Mouse (Mus musculus): ENCODE data around the gene Banf1.
A peak's percentile ranks its signal among the peaks of the same experiment; 100 is the strongest.
"Not testable (repeated sequence)": the region's sequence is repeated elsewhere in the genome, so short reads cannot be mapped to it uniquely, and the experiment has no call there.

Banf1 gene

DNA sequence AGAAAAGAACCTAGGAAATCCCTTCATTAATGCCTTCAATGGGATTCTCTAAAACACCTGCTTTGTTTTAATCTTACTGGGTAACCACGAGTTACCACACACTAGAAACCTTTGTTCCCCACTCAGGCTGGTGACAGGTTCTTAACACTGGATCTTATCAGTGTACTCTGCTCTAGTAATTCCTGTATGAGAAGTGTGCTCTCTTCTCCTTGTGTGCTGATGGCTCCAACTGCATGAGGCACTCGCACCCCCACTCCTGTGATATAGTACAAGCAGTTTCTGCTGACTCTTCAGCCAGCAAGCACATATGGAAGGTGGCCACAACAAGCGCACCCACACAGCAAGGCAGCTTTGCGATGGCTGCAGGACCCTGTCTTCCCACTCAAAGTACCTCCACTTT is 7.2 kb upstream of the Banf1 start:
- DNase-seq = no peak

DNA sequence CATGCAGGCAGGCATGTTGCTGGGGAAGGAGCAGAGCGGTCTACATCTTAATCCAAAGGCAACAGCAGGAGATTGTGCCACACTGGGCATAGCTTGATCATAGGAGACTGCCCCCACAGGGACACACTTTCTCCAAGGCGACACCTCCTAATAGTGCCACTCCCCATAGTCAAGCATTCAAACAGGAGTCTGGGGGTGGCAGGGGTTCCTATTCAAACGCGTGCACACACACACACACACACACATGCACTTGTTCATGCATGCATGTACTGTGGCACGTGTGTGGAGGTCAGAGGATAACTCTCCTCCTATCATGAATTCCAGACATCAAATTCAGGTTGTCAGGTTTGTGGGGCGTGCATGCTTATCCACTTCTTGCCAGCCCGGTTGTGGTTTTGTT is 5.8 kb upstream of the Banf1 start:
- DNase-seq = no peak

DNA sequence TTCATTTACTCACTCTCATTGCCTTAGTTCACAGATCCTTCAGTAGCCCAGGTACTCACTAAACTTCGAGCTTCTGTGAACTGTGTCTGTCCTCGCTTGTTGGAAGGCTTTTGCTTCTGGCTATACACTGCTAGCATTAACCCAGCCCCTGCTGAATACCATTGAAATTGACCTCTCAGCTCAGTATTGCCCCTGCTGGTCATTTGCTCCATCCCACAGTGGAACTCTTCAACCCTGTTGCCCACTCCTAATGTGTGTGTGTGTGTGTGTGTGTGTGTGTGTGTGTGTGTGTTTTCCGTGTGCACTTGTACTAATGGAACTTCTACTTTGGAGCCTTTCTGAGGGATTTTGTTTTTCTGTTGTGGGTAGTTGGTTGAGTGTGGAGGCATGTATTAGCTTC is 4.0 kb upstream of the Banf1 start:
- DNase-seq = no peak

DNA sequence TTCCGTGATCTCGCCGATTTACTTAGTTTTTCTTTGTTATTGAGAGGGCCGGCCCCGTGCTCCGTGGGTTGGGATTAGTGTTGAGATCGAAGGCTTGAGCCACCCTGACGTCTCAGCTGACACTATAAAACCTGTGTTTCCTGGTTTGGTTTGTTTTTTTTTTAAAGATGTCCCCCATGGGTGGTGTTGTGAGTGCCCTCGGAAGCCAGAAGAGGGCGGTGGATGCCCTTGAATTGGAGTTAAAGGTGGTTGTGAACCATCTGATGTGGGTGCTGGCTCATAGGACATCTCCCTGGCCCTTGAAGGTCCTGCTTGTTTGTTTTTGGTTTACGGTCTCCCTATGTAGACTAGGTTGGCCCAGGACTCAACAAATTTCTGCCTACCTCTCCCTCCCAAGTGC is 487 bp upstream of the Banf1 start:
- DNase-seq = no peak

DNA sequence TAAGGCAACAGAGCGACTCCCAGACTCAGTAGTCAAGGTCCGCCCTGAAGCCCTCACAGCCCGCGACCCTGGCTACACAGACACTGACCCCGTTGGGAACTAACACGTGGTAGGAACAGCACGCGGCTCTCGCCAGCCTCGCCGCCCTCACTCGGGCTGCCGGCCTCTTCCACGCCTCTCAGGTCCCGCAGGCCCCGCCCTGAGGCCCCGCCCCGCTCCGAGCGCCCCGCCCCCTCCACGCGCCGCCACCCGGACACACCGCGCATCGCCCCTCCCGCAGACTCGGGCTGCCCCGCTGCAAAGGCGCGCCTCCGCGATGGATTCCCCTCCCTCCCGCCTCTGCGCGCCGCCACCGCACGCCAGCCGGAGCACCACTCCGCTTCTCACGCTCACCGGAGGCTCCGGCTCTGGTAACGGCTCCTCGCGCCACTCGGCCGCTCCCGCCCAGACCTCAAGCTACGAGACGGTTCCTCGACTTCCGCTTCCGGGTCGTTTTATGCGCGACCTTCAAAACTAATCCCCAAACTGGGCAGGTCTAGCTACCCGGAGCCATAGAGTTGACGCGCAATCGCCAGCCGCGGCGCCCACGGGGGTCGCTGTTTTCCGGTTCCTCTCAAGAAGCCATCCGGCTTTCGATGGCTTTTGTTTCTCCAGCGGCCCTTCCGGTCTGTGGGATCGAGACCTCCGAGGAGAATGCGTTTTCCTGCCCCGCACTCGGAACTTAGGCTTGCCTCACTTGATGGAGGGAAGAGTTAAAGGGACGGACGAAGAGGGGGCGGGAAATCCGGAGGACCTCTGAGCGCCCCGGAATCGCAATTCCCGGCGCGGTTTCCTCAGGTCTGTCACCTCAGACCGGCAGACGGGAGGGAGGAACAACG is 554 bp downstream of the Banf1 start, which contains the start of gene Eif1ad:
Gene Eif1ad, plus strand, starts transcription at position 567 of the 878 bp plus-strand sequence.
- peak; percentile 94 to 99 for DNase-seq

DNA sequence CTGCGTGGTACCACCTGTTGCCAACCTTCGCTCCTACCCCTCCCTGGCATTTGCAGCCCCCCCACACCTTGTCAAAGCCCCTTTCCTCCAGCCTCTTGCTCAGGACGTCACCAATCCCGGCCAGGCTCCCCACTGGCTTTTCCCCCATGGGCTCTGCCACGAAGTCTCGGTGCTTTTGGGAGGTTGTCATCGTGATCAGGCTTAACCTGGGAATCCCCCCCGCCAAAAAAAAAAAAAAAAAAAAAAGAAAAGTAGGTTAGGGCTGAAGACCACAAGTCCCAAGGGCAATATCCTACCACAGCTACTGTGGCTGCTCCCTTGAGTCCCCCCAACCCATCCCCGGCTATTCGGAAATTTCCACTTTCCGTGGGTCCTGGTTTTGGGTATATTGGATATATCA is 1.2 kb downstream of the Banf1 start:
- no peak for DNase-seq

DNA sequence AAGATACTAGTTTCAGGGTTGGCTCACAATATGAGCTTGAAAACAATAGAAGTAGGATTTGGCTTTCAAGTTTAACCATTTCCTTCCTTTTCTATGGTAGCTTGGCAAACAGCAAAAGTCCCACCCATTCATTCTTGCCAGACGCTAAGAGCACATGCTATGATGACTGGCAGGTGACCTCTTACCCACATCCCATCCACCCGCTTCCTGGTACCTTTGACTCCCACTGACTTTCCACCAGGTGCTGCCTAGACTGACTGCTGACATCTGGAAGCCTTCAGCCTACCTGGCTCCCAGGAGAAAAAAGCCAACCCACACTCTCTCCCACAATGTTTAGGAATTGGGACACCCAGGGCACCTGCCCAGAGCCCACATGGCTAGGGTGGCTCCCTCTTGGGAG is 2.8 kb downstream of the Banf1 start:
- no peak for DNase-seq

DNA sequence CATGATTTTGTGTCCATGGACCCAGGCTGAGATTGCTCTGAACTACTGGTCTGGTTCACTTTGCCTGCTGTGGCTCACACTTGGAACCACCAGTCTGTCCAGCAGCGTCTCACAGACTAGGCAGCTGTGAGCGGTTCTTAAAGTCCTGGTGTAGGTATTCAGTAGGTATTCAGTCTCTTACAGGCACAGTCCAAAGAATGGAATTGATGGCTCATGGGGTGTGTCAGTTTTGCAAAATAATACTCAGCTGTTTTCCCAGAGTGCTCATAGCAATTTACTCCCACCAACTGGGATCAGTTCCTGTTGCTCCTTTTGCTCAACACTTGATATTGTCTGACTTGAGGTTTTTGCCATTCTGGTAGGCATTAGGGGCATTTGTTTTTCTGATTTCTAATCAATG is 4.8 kb downstream of the Banf1 start:
- no peak for DNase-seq

DNA sequence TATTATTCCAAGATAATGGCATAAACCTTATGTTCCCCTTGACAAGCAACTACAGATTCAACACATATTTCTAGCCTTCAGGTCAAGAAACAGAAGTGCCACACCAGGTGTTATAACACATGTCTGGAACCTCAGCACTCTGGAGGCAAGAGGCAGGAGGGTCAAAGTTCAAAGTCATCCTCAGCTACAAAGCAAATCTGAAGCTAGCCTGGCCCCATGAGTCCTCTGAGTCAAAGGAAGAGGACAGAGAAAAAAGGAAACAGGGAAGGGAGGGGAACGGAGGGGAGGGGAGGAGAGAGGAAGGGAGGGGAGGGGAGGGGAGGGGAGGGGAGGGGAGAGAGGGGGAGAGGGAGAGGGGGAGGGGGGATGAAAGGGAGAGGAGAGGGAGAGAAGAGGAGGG is 10.9 kb downstream of the Banf1 start:
- no peak for DNase-seq

DNA sequence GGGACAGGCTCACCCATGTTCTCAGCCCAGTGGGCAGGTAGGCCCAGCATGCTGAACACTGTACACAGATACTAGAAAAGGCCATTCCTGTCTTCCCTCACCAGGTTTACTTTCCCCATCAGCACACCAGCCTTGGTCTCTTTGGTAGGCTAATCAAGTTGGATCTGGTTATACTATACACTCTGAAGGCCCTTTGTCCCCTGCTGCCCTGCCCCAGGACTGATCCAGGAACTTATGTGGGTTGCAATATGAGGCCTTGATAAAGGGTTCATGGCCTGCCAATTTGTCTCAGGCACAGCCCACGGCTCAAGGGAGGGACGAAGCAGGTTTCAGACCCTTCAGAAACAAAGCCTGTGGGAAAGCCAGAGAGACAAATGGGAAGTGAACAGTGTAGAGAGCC is 13.4 kb downstream of the Banf1 start:
- no peak for DNase-seq

DNA sequence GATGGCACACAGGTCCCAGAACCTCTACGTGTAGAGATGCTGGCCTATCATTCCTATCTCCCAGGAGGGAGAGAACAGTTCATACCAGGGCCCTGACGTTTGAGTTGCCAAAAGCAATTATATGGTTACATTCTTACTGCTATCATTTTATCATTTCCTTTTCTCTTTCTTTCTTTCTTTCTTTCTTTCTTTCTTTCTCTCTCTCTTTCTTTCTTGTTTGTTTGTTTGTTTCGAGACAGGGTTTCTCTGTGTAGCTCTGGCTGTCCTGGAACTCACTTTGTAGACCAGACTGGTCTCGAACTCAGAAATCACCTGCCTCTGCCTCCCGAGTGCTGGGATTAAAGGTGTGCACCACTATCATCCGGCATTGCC is 17.5 kb downstream of the Banf1 start, which contains the start of gene Cst6:
Gene Cst6, minus strand, starts transcription at position 73 of the 372 bp plus-strand sequence.
- DNase-seq = not testable (repeated sequence)

DNA sequence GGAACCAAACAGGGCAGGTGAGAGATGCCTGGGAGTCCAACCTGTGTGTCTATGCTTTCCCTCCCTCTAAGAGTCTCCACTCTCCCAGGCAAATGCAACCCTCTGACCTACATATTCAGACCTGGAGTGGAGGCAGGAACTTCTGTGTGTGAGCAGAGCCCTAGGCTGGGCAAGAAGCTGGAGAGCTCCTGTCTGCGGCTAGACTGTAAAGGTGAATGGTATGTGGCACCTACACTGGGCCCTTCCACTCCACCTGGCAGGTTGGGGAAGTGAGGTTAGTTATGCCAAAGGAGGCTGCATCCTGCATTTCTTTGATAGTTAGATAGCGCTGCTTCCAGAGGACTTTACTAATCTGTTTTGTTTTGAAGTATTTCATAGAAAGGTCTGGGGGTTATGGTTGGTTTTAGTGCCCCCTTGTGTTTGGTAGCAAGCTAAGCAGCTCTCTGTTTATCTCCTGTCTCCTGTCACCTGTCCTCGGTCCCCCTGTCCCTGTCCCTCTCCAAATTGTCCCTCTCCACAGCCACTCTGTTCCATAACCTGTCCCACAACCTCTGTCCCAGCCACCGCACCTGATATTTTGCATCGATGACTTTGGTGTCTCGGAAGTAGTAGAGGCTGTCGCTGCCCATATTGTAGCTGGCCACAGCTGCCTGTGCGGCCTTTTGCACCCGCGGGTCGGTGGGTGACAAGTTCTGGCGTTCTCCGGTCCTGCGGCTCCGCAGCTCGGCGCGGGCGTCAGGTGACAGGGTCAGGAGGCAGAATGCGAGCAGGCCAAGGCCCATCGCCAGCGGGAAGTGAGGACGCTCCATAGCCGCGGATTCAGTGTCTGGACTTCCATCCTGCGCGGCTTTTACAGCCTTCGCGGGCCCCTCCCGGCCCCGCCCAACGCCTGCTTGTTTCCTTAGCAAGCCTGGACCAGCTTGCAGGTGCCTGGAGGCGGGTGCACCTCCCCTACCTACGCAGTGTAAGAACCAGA is 18.2 kb downstream of the Banf1 start:
- DNase-seq = peak; percentile 64 to 66

DNA sequence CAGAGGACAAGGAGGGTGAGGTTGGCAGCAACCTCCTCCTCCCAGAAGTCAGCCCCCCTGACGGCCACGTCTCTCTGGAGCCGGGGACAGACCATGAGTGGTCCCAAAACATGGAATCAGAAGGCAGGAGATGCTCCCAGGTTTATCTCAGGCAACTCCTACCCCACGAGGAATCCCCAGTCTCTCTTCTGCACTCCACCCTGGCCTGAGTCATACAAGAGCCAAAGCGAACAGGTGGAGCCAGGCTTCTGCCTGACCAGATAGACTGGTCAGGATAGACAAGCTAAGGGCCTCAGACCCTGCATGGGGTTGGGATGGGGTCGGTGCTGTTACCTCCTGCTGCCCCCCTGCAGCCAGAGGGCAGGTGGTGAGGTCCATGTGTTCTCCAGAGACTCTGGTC is 18.9 kb downstream of the Banf1 start:
- DNase-seq = no peak

DNA sequence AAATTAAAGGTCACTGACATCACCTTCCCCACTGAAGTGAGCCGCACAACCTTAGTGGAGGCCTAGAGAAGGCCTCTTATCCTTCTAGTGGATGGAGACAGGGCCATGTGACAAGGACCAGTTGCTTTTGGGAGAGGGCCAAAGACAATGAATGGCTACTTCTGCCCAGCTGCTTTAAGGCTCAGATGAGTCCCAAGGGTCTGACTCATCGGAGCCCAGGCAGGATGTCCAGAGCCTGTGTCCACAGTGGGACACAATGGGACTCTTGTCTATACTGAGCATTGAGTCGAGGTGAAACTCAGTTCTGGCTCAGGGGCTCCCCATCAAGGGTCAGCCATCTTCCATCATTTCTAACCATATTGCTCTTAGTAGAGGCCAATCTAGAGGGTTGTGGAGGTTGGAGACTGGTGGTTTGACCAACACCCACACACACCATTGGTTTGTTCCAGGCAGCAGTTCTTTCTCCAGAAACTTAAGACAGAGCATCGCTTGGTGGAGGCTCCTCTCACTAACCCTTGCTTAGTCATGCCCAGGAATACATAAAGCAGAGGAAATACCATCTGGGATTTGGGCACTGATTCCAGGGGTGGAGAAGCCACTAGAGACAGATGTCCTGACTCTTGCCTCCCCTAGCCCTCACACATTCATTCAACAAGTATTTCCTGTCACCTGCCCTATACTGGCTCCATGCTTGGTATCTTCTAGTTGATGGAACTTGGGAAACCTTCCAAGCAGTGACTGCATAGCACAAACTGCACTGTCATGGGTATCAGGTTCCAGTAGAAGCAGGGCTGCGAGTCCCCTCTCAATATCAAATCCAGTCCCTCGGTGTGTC is 21.5 kb downstream of the Banf1 start:
- no peak for DNase-seq

DNA sequence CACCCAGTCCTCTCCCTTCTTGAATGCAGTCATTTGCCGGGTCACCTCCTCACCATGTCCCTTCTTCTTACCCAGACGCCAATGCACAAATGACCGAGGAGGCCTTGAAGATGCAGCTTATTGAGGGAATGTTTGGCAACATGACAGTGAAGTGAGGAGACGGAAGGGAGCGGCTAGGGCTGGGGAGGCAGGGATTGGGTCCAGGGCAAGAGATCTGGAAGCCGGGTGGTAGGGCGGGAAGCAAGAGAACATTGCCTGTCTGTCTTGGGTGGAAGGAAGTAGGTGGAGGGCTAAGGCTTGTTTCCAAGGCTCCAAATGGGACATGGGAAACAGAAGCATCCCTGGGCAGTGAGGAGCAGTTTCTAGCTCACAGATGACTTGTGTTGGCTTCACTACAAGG is 25.6 kb downstream of the Banf1 start:
- no peak for DNase-seq

DNA sequence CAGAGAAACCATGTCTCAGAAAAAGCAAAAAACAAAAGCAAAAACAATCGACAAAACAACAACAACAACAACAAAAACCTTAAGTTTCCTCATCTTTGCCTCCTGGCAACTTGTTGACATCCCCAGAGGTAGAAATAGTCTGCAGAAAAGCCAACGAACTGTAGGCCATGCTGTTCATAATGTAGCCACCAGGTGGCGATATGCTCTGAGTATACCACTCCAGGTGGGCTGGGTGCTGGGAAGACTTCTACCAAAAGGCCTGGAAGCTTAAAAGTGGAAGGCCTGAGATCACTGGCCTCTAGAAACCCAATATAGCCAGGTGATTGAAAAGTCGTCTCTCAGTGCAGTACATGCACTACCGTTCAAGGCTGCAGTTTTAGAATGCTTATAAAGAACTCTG is 29.0 kb downstream of the Banf1 start:
- peak; percentile 84 to 88 for DNase-seq

DNA sequence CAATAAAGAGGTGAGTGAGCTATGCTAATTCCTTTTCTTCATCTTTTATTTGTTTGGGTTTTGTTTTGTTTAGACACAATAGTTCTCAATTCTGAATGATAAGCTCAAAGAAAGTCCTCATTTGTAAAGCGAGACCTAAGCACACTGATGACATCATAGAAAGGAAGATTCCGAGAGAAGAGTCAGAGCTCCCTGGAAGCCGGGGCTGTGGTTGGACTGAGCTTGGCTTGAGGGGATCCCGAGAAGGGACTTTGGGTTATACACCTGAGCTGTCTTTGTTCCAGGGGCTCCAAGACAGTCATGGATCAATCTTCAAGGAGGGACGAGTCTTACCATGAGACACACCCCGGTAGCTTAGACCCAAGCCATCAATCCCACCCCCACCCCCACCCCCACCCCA is 31.5 kb downstream of the Banf1 start, which contains the start of gene Catsper1:
Gene Catsper1, plus strand, starts transcription at position 301 of the 400 bp plus-strand sequence.
- DNase-seq = no peak

DNA sequence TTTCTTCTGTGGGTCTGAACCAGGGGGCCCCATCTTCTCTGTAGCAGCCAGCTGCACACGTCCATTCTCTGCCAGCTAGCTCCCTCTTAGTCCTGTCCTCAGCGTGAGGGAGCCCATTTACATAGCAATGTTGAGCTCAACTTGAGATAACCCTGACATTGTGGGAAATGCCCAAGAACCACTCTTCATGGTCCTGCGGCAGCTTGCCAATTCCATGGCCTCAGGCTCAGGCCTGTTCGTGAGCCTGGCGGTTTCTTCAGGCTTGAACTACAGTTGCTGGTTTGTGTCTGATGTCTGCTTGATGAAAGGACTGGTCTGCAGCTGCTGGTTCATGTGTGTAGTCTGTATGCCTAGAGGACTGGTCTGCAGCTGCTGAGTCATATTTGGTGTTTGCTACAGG is 32.2 kb downstream of the Banf1 start:
- no peak for DNase-seq

DNA sequence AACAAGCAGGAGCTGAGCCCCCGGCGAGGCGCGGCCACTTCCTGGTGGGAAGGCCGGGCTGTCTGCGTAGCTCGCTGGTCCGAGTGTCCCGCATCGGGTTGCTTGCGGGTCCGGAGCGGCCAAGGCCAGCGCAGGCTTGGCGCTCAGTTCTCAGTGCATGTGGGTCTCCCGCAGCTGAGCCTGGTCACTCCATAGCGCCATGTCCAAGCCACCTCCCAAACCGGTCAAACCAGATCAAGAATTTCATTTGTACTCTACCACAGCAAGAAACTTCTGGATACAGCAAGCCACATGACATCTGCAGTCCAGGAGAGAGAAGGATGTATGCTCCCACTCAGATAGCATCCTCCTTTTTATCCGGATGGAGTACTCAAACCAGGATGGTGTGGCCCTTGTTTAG is 39.0 kb downstream of the Banf1 start:
- no peak for DNase-seq

DNA sequence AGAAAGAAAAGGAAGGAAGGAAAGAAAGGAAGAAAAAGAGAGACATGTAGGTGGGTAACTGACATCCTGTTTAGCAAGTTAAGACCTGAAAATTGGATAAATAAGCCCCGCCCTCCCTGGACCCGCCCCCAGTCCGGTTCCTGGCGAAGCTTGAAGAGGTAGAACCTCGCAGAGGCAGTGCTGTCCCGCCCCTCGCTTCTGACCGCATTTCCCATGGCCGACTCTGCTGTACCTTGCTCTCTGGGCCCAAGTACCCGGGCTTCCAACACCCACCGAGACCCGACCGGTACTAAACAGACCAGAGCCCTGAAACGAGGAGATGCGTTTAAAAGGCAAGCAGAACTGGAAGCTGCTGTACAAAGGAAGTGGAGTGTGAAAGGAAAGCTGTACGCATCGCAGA is 43.2 kb downstream of the Banf1 start:
- no peak for DNase-seq
